Mouse (Mus musculus) left cerebral cortex, adult 9 months (tissue): Measurements from ENCODE around the gene Ephx1.
"Not testable (repeated sequence)": the region's sequence is repeated elsewhere in the genome, so short reads cannot be mapped to it uniquely, and the experiment has no call there.

Source experiments
- DNase-seq, 2 experiments: peaks; one replicate each; pipeline ENCODE4 v3.0.0; 2022; ENCODE audit warnings: low spot score in 2 of 2

Ephx1 gene

GRCm38 (mm10) chr1:180974126-180974746 is 46.5 kb downstream of the Ephx1 start:
- DNase-seq = peak in 1 of 2 experiments; percentile 36

GRCm38 (mm10) chr1:180972941-180973340 is 47.8 kb downstream of the Ephx1 start:
- peak; percentile 36 to 49 for DNase-seq

DNA sequence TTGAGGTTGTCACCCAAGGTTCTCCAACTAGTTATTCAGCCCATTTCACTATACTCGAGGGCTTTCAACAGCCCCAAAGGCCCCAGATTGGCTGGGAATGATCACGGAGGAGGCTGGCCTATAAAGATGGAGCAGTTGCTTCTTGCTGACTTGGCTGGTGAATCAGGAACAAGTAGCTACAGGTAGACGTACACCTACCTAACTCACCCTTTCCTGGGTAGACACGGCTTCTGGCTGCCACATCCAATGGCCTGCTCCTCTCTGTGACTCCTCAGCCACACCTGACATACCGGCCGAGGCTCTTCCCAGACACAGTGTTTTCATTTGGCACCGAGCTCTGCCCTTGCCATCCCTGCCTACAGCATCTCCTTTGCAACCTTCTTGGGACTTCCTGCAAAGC is 53.4 kb downstream of the Ephx1 start:
- no peak for DNase-seq

GRCm38 (mm10) chr1:180966542-180966941 is 54.2 kb downstream of the Ephx1 start:
- no peak for DNase-seq

- no peak for DNase-seq
Measured at GRCm38 (mm10) chr1:180965786-180966185, 54.9 kb downstream of the Ephx1 start.

- DNase-seq = no peak
Measured at GRCm38 (mm10) chr1:180958797-180959196, 61.9 kb downstream of the Ephx1 start.

GRCm38 (mm10) chr1:180957989-180958388 is 62.7 kb downstream of the Ephx1 start:
- DNase-seq = no peak

GRCm38 (mm10) chr1:180956973-180957381 is 63.7 kb downstream of the Ephx1 start:
- no peak for DNase-seq

DNA sequence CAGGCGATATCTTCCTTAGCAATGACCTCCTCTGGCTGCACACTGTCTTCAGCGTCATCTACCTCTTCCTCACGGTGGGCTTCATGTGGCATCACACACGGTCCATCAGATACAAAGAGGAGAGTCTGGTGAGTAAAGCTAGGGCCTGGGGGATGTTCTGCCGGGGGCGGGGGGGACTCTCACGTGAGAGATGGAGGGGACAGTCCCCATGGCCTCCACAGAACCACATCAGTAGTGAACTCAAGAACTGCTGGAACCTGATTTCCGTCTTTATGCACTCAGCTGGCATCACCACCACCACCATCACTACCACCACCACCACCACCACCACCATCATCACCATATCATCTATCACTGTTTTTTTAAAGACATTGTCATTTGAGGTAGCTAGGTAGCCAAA is 64.3 kb downstream of the Ephx1 start:
- no peak for DNase-seq

DNA sequence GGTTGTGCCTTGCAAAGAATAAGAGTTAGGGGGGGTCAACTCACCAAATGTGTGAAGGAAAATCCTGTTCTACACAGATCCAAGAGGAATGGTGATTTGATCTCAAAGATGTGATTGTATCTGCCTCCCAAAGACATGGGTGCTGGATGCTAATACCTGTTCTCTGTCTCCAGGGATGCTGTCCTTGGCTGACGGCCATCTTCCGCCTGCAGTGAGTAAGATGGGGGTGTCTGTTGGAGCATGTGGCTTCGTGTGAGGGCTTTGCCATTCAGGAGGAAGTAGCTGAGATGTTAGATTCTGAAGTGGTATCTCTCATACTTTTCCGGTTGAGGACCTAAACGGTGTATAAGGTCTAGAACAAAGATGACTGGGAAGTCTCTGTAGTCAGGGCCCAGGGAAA is 67.9 kb downstream of the Ephx1 start:
- no peak for DNase-seq

DNA sequence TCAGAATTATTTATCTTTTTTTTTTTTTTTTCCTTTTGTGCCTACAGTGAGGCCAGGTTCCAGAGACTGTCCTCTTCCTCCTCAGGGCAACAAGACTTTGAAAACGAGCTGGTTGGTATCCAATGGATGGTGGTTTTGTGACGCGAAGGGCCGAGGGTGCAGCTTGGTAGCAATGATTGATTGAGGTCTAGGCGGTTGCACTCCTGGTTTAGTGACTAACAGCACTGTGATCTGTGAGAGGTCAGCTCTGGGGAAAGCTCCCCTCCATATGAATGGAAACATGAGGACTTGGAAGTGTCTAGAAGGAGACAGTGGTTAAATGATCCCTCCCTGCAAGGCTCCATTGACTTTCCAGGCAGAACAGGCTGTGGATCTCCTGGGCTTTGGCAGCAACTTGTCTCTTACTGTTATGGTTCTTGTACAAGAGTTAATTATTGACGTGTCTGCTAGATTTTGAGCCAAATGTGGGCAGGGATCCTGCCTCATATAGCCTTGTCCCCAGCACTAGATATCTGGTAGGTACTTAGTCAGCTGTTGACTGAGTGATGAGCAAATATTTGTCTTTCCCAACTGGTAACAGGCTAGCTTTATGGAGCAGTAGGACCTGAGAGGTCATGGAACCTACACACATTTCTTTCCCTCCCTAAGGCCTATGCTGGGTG is 68.5 kb downstream of the Ephx1 start:
- DNase-seq = no peak

GRCm38 (mm10) chr1:180946448-180946847 is 74.3 kb downstream of the Ephx1 start:
- no peak for DNase-seq

DNA sequence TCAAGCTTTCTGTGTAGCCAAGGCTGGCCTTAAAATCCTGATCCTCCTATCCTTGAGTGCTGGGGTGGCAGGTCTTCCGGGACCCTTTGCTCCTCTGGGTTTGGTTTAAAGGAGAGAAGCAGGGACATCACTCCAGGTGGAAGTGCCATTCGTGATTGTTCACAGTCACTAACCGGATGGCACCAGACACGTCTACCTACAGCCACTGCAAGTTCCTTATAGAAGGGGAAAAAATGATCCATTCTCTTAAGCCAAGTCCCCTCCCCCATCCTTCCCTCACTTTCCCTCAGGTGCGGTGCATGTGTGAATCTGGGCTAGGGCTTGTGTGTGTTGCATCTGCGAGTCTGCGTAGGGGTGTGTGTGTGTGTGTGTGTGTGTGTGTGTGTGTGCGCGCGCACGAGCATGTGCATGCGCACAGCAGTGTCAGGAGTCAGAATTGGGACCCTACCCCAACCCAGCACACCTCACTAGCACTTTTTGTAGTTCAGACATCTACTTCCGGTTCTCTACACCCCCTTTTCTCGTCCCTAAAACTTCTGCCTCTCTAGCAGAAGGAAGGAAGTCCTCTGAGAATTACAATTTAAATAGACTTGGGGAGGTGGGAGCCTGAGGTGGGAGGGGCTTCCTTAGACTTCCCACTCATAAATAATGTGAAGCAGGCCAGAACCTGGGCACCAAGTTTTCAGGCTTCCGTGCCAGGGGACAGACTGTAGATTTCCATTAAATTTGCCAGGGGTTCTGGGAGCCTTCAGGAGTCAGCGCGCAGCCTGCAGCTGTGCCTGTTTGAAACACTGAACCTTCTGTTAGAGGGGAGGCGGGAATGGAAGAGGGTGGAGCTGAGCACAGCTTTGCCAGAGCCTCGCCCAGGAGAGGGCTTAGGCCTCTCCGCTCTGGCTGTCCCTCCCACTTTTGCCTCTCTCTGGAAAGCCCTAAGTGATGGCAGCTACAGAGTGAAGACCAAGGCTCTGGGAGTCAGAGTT is 75.4 kb downstream of the Ephx1 start:
- DNase-seq = peak in 1 of 2 experiments; percentile 48

DNA sequence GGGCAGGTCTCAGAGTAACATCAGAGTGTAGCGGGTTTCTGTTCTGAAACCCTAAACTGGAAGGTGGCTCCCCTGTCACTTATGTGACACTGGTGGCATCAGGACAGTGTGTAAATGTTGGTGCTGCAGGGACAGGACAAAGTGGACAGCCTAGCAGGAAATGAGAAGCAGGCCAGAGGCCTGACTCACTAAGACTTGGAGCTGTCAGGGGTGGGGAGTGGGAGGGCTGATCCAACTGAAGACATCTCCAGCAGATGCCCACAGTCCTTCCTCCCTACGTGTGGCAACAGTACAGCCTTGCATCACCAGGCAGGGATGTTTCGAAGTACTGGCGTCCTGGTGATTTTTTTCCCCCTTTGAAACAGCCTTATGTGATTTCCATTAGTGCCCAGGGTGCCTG is 76.2 kb downstream of the Ephx1 start:
- no peak for DNase-seq

DNA sequence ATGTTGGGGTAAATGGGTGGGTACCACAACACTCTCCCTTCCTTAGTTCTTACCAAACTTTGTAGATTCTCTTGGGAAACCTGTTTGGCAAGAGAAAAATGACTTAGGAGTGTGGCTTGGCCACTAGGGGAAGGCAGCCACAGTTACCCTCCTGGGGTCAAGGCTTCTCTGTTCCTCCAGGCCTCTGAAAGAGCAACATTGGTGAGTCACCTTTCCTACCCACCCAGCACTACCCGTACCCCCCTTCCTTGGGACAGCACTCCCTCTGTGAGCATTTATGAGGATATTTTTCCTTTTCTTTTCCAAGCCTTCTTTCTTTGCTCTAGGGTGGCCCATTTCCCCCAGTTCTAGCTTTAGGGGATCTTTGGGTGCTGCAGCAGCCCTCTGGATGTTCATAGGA is 76.8 kb downstream of the Ephx1 start:
- DNase-seq = no peak

- no peak for DNase-seq
Measured at GRCm38 (mm10) chr1:180943032-180943644, 77.6 kb downstream of the Ephx1 start.

- DNase-seq = peak in 1 of 2 experiments; percentile 31
Measured at GRCm38 (mm10) chr1:180942166-180943031, 78.3 kb downstream of the Ephx1 start, which contains the start of gene Tmem63a. Tmem63a (plus strand) TSS chr1:180942344.

GRCm38 (mm10) chr1:180941726-180942125 is 79.0 kb downstream of the Ephx1 start:
- no peak for DNase-seq

DNA sequence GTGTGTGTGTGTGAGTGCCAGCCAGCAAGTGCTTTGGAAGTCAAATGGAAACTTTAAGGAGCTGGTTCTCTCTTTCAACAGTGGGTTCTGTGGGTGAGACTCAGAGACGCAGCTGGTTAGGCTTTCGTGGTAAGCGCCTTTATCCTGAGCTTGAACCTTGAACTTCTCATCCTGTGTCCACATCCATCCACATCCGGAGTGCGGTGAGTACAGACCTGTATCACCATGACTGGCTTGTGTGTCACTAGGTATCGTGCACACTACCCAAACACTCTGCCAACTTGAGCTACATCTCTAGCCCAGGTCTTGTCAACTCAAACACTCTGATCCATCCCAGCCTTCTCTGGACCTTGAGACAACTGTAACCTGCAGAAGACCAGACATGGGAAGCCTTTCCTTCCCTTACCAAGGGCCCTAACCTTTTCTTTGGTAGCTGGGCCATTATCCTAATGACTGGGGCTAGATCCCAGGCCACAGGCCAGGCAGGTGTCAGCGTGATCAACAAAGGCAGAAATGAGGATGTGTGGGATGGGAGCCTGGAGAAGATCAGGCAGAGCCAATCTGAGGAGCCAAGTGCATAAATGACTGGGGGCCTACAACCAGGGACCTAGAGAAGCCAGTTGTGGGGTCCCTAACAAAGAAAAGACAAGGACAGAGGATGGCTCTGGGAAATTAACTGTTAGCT is 79.8 kb downstream of the Ephx1 start:
- no peak for DNase-seq

DNA sequence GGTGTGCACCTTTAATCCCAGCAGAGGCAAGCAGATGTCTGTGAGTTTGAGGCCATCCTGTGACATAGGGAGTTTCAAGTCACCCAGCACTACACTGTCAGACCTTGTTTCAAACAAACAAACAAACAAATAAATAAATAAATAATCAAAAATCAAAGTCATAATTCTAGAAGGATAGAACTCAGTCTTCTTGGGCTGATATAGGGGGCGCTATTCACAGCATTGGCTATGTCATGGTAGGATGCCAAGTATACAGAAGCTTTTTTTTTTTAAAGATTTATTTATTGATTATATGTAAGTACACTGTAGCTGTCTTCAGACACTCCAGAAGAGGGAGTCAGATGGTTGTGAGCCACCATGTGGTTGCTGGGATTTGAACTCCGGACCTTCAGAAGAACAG is 81.9 kb downstream of the Ephx1 start:
- DNase-seq = not testable (repeated sequence)
